Comparison of ENCODE assay signal across 29 mouse cellular contexts in the genomic region with DNA sequence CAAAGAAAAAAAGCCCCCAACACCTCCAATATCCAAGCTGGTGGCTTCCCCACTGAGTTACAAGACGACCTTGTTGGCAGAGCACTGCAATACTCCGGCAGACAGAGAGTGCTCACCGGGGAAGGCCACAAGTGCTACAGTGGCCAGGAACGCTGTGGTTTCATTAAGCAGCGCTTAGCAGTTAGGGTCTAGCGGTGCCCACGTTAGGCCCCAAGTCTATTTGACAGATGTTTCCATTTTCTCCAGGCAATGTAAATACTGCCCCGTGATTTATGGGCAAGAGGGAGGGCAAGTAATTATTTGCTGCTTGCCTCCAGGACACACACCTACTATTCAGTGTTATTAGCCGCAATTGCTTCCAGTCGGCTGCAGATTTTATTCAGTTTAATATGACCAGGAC. TPM values are rescaled to one million over a fixed set of nuclear protein-coding genes. Genes with fewer than 3 reads are reported as not detected.
DNase-seq lines count a peak whose midpoint lies in the region; ATAC-seq lines count a peak whose summit lies in the region.
"Had no signal": no experiment of that assay in that cellular context is flagged by ENCODE, and none has a peak within 500 bp of the region (broad histone marks: within the 10 kb centered on the region; RNA-seq: fewer than 3 reads in every experiment).

No protein-coding gene starts in this region.

- 39% methylated on average over 10 of the region's 10 CpGs for WGBS in hindbrain, embryonic 15.5 days
- WGBS in hindbrain, embryonic 14.5 days, result 51% methylated on average over 10 of the region's 10 CpGs
- 7% methylated on average over 10 of the region's 10 CpGs for WGBS in limb, embryonic 10.5 days
- WGBS in neural tube, embryonic 12.5 days, result 15% methylated on average over 10 of the region's 10 CpGs

- H3K27ac ChIP-seq in hindbrain, embryonic 15.5 days (replicated peaks), result no peak overlapping the region
- H3K27ac ChIP-seq in hindbrain, embryonic 14.5 days, result no peak overlapping the region
- peak overlapping the region; percentile 81 for H3K27ac ChIP-seq in limb, embryonic 10.5 days
- no peak overlapping the region for H3K27ac ChIP-seq in neural tube, embryonic 12.5 days
- H3K27ac ChIP-seq: forebrain, embryonic 13.5 days; heart, adult 2 months; layer of hippocampus, adult 2 months; midbrain, embryonic 15.5 days had no signal

- no peak for DNase-seq in hindbrain, embryonic 14.5 days (ENCODE audit: low spot score)
- peak; percentile 69 for DNase-seq in embryo, embryonic 11 days
- peak; percentile 65 for DNase-seq in limb, embryonic 10.5 days (ENCODE audit: low spot score)
- DNase-seq in lung, adult 18-20 months, result no peak
- DNase-seq in adrenal gland, adult 8-10 months, result no peak
- DNase-seq: cerebellum, adult 8-10 months; gastrocnemius, postnatal 14 days; heart, adult 2 months; kidney, postnatal 14 days; liver; lung, postnatal 14 days; thymus, postnatal 25 days had no signal

- H3K36me3 ChIP-seq in hindbrain, embryonic 15.5 days, result peaks cover 7% of the 10 kb centered on the region
- 0 out of 2 replicates have a peak, but pooled peaks cover 10% of the 10 kb centered on the region for H3K36me3 ChIP-seq in hindbrain, embryonic 14.5 days (replicated peaks; ENCODE audit: control insufficient read depth, insufficient read depth)
- H3K36me3 ChIP-seq in limb, embryonic 10.5 days, result peaks cover 27% of the 10 kb centered on the region
- H3K36me3 ChIP-seq in neural tube, embryonic 12.5 days, result peaks cover 19% of the 10 kb centered on the region
- H3K36me3 ChIP-seq: midbrain, embryonic 15.5 days had no signal

- H3K4me2 ChIP-seq in hindbrain, embryonic 15.5 days, result no peak overlapping the region
- H3K4me2 ChIP-seq in hindbrain, embryonic 14.5 days (replicated peaks), result no peak overlapping the region
- H3K4me2 ChIP-seq in neural tube, embryonic 12.5 days (replicated peaks), result no peak overlapping the region
- H3K4me2 ChIP-seq: forebrain, embryonic 13.5 days; midbrain, embryonic 15.5 days had no signal

- H3K9ac ChIP-seq in hindbrain, embryonic 15.5 days, result no peak overlapping the region
- H3K9ac ChIP-seq in hindbrain, embryonic 14.5 days, result no peak overlapping the region
- H3K9ac ChIP-seq in neural tube, embryonic 12.5 days, result no peak overlapping the region
- H3K9ac ChIP-seq: forebrain, embryonic 13.5 days; midbrain, embryonic 15.5 days had no signal

- peaks cover 6% of the 10 kb centered on the region; the same call in 1 of the 2 replicates for H3K4me1 ChIP-seq in hindbrain, embryonic 15.5 days (replicated peaks)
- H3K4me1 ChIP-seq in hindbrain, embryonic 14.5 days (replicated peaks; ENCODE audit: control insufficient read depth, insufficient read depth, low read length), result peaks cover 10% of the 10 kb centered on the region
- H3K4me1 ChIP-seq in limb, embryonic 10.5 days, result peaks cover 54% of the 10 kb centered on the region
- peaks cover 11% of the 10 kb centered on the region for H3K4me1 ChIP-seq in neural tube, embryonic 12.5 days

- no peak overlapping the region for H3K4me3 ChIP-seq in hindbrain, embryonic 15.5 days
- no peak overlapping the region for H3K4me3 ChIP-seq in hindbrain, embryonic 14.5 days (replicated peaks; ENCODE audit: low read length)
- peak overlapping the region; percentile 28 for H3K4me3 ChIP-seq in limb, embryonic 10.5 days
- no peak overlapping the region for H3K4me3 ChIP-seq in neural tube, embryonic 12.5 days
- H3K4me3 ChIP-seq: forebrain, embryonic 13.5 days; heart, adult 2 months; layer of hippocampus, adult 2 months; megakaryocyte, embryonic 14.5 days; midbrain, embryonic 15.5 days; myocyte had no signal

- ATAC-seq in hindbrain, embryonic 15.5 days (ENCODE audit: low FRiP score, low read depth), result 0 out of 2 replicates have a peak, but pooled peaks have one; percentile 16
- ATAC-seq in hindbrain, embryonic 14.5 days (ENCODE audit: low FRiP score), result no peak; the same call in 1 of the 2 replicates
- ATAC-seq in neural tube, embryonic 12.5 days (ENCODE audit: low FRiP score, low read depth), result peak; percentile 75
- ATAC-seq in granulocyte monocyte progenitor cell, adult 5-6 weeks (replicated peaks; ENCODE audit: poor library complexity, severe bottlenecking), result no peak
- ATAC-seq: forebrain, embryonic 13.5 days; intestine, postnatal 0 days; midbrain, embryonic 15.5 days had no signal

- H3K27me3 ChIP-seq in hindbrain, embryonic 15.5 days, result no peaks in the 10 kb centered on the region
- no peaks in the 10 kb centered on the region for H3K27me3 ChIP-seq in hindbrain, embryonic 14.5 days (ENCODE audit: control insufficient read depth, insufficient read depth, low read length)
- peaks cover 8% of the 10 kb centered on the region; the same call in 1 of the 2 replicates for H3K27me3 ChIP-seq in limb, embryonic 10.5 days (ENCODE audit: low read depth, poor library complexity, severe bottlenecking)
- H3K27me3 ChIP-seq in neural tube, embryonic 12.5 days (replicated peaks), result no peaks in the 10 kb centered on the region
- H3K27me3 ChIP-seq: CH12.LX; forebrain, embryonic 13.5 days; megakaryocyte, embryonic 14.5 days; midbrain, embryonic 15.5 days had no signal

- no peaks in the 10 kb centered on the region for H3K9me3 ChIP-seq in hindbrain, embryonic 15.5 days
- H3K9me3 ChIP-seq in hindbrain, embryonic 14.5 days (ENCODE audit: control insufficient read depth, low read length), result no peaks in the 10 kb centered on the region
- no peaks in the 10 kb centered on the region for H3K9me3 ChIP-seq in limb, embryonic 10.5 days (replicated peaks)
- H3K9me3 ChIP-seq in neural tube, embryonic 12.5 days, result no peaks in the 10 kb centered on the region
- H3K9me3 ChIP-seq: forebrain, embryonic 13.5 days; megakaryocyte, embryonic 14.5 days; midbrain, embryonic 15.5 days had no signal

RNA-seq across cellular contexts. Expression of a gene that starts 20.3 kb away (rescaled TPM):
- 0.14 TPM in 1 of 2 replicates, not detected in the other for polyA plus RNA-seq in hindbrain, embryonic 15.5 days (2015; fragmentation: Nextera tagmentation; extraction: Ambion mirVana)
- polyA plus RNA-seq in hindbrain, embryonic 14.5 days (2014; fragmentation: Nextera tagmentation; extraction: Ambion mirVana), result 0.13 TPM in 1 of 2 replicates, not detected in the other
- not detected in 2 replicates for polyA plus RNA-seq in limb, embryonic 10.5 days (2016; fragmentation: Nextera tagmentation; extraction: Ambion mirVana)
- polyA plus RNA-seq in neural tube, embryonic 12.5 days (2016; fragmentation: Nextera tagmentation; extraction: Ambion mirVana), result not detected in 2 replicates
- not detected in 2 replicates for total RNA-seq in granulocyte monocyte progenitor cell, adult 5-6 weeks (2014; fragmentation: Nextera tagmentation)
- not detected in 2 replicates for total RNA-seq in granulocyte monocyte progenitor cell, adult 5-6 weeks (2017)
- total RNA-seq in adrenal gland, adult 8-10 months (2022), result not detected
- total RNA-seq: adrenal gland, postnatal 4 days; CH12.LX; common myeloid progenitor, adult 5-6 weeks; gastrocnemius, postnatal 14 days; heart, adult 2 months; MEL had no signal
- polyA plus RNA-seq: forebrain, embryonic 13.5 days; heart, adult 2 months; heart, embryonic 16.5 days; hindbrain, embryonic 11.5 days; intestine, postnatal 0 days; liver, embryonic 16.5 days; midbrain, embryonic 15.5 days; myocyte; small intestine, adult 2 months had no signal

RNA-seq across cellular contexts. Expression of a gene that starts 24.9 kb away (rescaled TPM):
- polyA plus RNA-seq in hindbrain, embryonic 15.5 days (2015; fragmentation: Nextera tagmentation; extraction: Ambion mirVana), result 22.9 and 23.0 TPM in 2 replicates
- 21.3 and 21.6 TPM in 2 replicates for polyA plus RNA-seq in hindbrain, embryonic 14.5 days (2014; fragmentation: Nextera tagmentation; extraction: Ambion mirVana)
- 23.1 and 29.6 TPM in 2 replicates for polyA plus RNA-seq in limb, embryonic 10.5 days (2016; fragmentation: Nextera tagmentation; extraction: Ambion mirVana)
- polyA plus RNA-seq in neural tube, embryonic 12.5 days (2016; fragmentation: Nextera tagmentation; extraction: Ambion mirVana), result 24.8 and 26.4 TPM in 2 replicates
- total RNA-seq in granulocyte monocyte progenitor cell, adult 5-6 weeks (2014; fragmentation: Nextera tagmentation), result 30.0 and 48.8 TPM in 2 replicates
- total RNA-seq in granulocyte monocyte progenitor cell, adult 5-6 weeks (2017), result 30.2 and 39.0 TPM in 2 replicates
- 10 to 100 TPM; 46.8 to 72.1 (median 57.8) TPM for total RNA-seq in adrenal gland, adult 8-10 months (2022)

RNA-seq across cellular contexts. Expression of a gene that starts 26.6 kb away (rescaled TPM):
- 0.27 and 0.42 TPM in 2 replicates for polyA plus RNA-seq in hindbrain, embryonic 15.5 days (2015; fragmentation: Nextera tagmentation; extraction: Ambion mirVana)
- polyA plus RNA-seq in hindbrain, embryonic 14.5 days (2014; fragmentation: Nextera tagmentation; extraction: Ambion mirVana), result 0.13 TPM in 1 of 2 replicates, not detected in the other
- polyA plus RNA-seq in limb, embryonic 10.5 days (2016; fragmentation: Nextera tagmentation; extraction: Ambion mirVana), result 0.11 TPM in 1 of 2 replicates, not detected in the other
- polyA plus RNA-seq in neural tube, embryonic 12.5 days (2016; fragmentation: Nextera tagmentation; extraction: Ambion mirVana), result not detected in 2 replicates
- not detected in 2 replicates for total RNA-seq in granulocyte monocyte progenitor cell, adult 5-6 weeks (2014; fragmentation: Nextera tagmentation)
- not detected in 2 replicates for total RNA-seq in granulocyte monocyte progenitor cell, adult 5-6 weeks (2017)
- total RNA-seq in adrenal gland, adult 8-10 months (2022), result not detected
- total RNA-seq: adrenal gland, postnatal 4 days; CH12.LX; common myeloid progenitor, adult 5-6 weeks; gastrocnemius, postnatal 14 days; heart, adult 2 months; layer of hippocampus, adult 2 months; MEL had no signal
- polyA plus RNA-seq: forebrain, embryonic 13.5 days; heart, adult 2 months; heart, embryonic 16.5 days; hindbrain, embryonic 11.5 days; intestine, postnatal 0 days; liver, embryonic 16.5 days; myocyte; small intestine, adult 2 months had no signal

RNA-seq across cellular contexts. Expression of a gene that starts 36.0 kb away (rescaled TPM):
- polyA plus RNA-seq in hindbrain, embryonic 15.5 days (2015; fragmentation: Nextera tagmentation; extraction: Ambion mirVana), result 5.2 and 5.9 TPM in 2 replicates
- 5.5 and 5.8 TPM in 2 replicates for polyA plus RNA-seq in hindbrain, embryonic 14.5 days (2014; fragmentation: Nextera tagmentation; extraction: Ambion mirVana)
- polyA plus RNA-seq in limb, embryonic 10.5 days (2016; fragmentation: Nextera tagmentation; extraction: Ambion mirVana), result 4.4 and 6.5 TPM in 2 replicates
- polyA plus RNA-seq in neural tube, embryonic 12.5 days (2016; fragmentation: Nextera tagmentation; extraction: Ambion mirVana), result 6.2 TPM in 2 replicates
- total RNA-seq in granulocyte monocyte progenitor cell, adult 5-6 weeks (2014; fragmentation: Nextera tagmentation), result 6.0 and 6.3 TPM in 2 replicates
- 2.6 and 6.2 TPM in 2 replicates for total RNA-seq in granulocyte monocyte progenitor cell, adult 5-6 weeks (2017)
- 10 to 100 TPM; 15.6 to 22.2 (median 16.3) TPM for total RNA-seq in adrenal gland, adult 8-10 months (2022)

Comparison
In these comparisons a context has a peak if more than half of its experiments do, and no peak if none do; other contexts are left out.
1. ATAC-seq: peak in hindbrain, embryonic 15.5 days (single experiment) and neural tube, embryonic 12.5 days (single experiment); none in hindbrain, embryonic 14.5 days (single experiment) and granulocyte monocyte progenitor cell, adult 5-6 weeks (single experiment).
2. DNase-seq: peak in embryo, embryonic 11 days (single experiment) and limb, embryonic 10.5 days (single experiment); none in hindbrain, embryonic 14.5 days (single experiment), lung, adult 18-20 months (0 of 2) and adrenal gland, adult 8-10 months (single experiment).